Mouse (Mus musculus): ENCODE data around the gene Etnk1. TPM values are rescaled to one million over a fixed set of nuclear protein-coding genes. Genes with fewer than 3 reads are reported as not detected.
"Not testable (repeated sequence)": the region's sequence is repeated elsewhere in the genome, so short reads cannot be mapped to it uniquely, and the experiment has no call there.

The Etnk1 gene
- total RNA-seq, 2 experiments from 2014 or later = 102 to 108 TPM

- DNase-seq (ENCODE audit: low spot score in 2 of 2) = no peak
Measured at GRCm38 (mm10) chr6:143170166-143170960, 3.3 kb downstream of the Etnk1 start.

GRCm38 (mm10) chr6:143171066-143171465 lies 4.0 kb downstream of the Etnk1 start:
- no peak for DNase-seq (ENCODE audit: low spot score in 2 of 2)

DNA sequence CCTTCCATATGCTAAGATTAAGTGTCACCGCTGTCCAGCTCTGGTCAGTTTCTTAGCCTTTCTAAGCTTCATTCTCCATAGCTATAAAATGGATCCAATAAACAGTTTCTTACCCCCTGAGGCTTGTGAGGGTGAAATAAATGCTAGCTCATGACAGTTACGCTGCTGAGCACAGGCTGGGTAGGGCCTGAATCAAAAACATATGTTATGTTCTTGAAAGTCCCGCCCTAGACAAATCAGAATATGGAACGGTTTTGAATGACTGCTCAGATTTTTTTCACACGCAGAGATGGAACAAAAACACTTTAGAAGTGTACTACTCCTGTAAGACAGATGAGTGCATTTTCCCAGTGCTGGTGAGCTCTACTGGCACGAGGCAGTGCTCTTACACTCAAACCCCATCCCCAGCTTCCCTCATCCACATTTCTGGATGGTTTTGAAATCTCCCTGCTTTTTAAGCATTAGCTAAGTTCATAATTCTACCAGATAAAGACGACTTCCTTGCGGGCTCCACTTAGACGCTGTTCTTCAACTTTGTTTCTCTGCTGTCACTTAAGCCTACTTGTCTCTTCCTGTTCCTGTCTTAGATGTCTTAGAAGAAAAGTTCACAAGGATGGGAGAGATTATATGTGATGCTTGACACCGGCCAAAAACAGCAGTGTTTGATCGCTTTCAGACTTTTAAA lies 4.9 kb downstream of the Etnk1 start:
- DNase-seq (ENCODE audit: low spot score in 2 of 2) = no peak

GRCm38 (mm10) chr6:143172683-143173082 lies 5.7 kb downstream of the Etnk1 start:
- not testable (repeated sequence) for DNase-seq (ENCODE audit: low spot score in 2 of 2)

GRCm38 (mm10) chr6:143174226-143174625 lies 7.2 kb downstream of the Etnk1 start:
- DNase-seq (ENCODE audit: low spot score in 2 of 2) = no peak

DNA sequence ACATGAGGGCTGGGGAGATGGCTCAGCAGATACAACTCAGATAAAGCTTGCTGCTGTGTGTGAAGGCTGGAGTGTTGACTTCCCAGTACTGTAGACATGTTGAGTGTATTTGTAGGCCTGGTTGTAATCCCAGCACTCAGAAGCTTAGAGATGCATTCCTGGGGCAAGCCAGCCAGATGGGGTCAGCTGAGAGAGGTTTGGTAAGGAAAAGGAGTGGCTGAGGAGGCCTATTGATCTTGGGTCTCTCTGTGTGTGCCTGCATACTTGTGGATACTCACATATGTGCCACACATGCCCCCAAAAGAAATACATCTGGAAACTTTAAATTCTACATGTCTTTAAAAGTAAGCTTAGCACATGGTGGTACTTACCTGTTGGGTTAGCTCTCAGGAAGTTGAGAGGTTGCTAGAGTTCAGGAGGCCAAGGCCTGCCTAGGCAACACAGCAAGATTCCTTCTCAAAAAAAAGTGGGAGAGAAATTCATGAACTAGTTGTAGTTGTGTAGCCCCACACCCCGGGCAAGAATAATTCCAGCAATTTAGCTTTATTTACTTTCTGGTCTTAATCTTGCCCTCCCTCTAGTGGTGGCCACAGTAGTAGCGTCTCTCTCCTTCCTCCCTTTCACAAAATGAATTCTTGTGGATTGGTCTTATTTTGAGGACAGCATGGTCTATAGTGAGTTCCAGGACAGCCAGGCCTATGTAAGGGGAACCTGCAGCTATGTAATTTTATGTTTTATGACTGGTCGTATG lies 8.1 kb downstream of the Etnk1 start:
- no peak for DNase-seq (ENCODE audit: low spot score in 2 of 2)

DNA sequence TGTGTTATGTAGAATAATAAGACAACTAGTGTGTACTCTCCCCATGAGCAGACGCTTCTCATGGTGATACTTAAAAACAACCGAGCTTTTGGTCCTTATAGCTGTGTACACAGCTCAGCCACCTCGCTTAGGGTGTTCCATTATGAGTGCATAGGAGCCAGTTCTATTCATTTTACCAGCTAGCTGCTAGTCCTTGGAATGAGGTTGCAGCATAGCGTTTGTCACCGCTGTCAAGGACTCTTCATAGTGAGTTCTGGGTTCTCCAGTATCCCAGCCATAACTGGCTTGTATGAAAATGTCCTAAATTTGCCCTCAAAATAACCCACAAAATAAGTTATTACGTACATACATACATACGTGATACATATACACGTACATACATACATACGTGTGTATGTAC lies 9.1 kb downstream of the Etnk1 start:
- DNase-seq (ENCODE audit: low spot score in 2 of 2) = no peak

DNA sequence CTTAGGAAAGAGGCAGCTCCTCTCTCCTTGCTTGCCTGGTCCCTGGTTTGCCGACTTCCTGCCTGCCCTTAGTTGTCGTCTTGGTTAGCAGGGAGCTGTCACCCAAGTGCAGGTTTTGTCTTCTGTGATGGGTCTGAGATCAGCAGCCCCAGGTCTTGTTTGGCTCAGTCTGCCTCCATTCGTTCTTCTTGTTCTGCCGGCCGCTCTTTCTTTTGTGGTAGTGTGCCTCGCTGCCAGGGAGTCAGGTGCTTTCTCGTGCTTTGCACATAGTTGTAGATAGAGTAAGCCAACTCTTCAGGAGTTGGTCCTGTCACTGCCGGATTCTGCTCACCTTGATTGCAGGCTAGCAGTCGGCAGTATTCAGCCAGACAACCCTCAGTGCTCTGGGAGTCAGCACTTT lies 9.6 kb downstream of the Etnk1 start:
- no peak for DNase-seq (ENCODE audit: low spot score in 2 of 2)

DNA sequence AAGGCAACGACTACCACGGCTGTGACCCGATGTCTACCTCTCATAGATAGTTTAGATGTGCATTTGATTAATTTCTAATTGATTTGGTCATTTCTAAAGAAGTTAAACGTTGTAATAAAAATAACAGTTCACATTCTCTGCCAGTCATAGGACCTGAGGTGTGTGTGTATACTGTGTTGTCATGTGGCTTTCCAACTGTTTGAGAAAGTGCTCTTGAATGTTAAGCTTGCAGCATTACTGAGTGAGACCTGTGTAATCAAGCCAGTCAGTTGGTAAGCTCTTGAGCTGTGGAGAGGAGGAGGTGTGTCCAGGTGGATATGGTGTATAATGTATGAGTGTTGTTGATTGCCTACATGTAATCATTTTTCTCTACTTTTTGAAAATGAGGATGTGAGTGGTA lies 12.2 kb downstream of the Etnk1 start:
- DNase-seq (ENCODE audit: low spot score in 2 of 2) = no peak

- DNase-seq (ENCODE audit: low spot score in 2 of 2) = no peak
Measured at GRCm38 (mm10) chr6:143179733-143180132, 12.7 kb downstream of the Etnk1 start.

GRCm38 (mm10) chr6:143180511-143180910 lies 13.5 kb downstream of the Etnk1 start:
- DNase-seq (ENCODE audit: low spot score in 2 of 2) = no peak

DNA sequence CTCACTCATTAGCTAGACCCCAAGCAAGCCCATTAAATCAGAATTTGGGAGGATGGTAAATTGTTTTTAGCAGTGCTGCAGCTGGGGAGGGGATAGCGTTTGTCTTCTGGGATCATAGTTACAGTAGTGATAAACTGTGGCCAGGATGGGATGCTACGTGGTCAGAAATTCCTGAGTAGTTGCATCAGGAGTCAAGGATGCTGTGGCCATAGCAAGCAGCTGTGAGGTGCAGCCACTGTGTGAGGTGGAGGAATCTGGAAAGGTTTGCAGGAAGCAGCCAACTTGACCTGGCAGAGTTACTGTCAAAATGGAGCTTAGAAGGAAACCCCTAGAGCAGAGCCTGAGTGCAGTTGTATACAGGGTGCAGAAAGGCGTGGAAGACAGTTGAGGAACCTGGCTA lies 17.1 kb downstream of the Etnk1 start:
- DNase-seq (ENCODE audit: low spot score in 2 of 2) = no peak

GRCm38 (mm10) chr6:143184745-143185144 lies 17.7 kb downstream of the Etnk1 start:
- no peak for DNase-seq (ENCODE audit: low spot score in 2 of 2)

- no peak for DNase-seq (ENCODE audit: low spot score in 2 of 2)
Measured at GRCm38 (mm10) chr6:143190838-143191476, 23.9 kb downstream of the Etnk1 start.

DNA sequence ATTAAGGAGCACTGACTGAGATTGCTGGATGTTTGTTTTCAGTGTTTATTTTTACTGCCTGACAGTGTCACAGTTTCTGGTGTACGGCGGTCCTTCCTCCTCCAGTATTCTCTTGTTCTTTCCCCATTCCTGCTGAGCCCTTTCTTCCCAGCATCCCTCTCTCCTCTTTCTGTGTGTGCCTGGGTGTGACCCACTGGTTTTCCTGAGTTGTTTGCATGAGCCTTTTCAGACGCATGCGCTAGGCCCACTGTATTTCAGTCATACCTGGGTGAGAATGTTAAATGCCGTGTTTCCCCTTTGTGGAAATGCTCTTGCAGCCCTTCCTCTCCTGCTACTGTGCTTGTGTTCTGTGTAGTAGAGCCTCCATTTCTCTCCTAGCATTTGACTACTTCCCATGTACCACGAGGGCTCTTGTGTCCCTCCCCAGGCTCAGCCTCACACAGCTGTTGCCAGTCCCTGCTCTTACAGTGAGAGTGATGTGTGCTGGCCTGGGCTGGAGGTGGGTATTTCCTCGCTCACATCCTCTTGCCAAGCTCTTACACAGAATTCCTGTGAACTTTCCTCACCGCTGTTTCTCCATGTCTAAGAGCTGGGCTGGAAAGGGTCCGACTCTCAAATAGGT lies 24.6 kb downstream of the Etnk1 start:
- no peak for DNase-seq (ENCODE audit: low spot score in 2 of 2)

- DNase-seq (ENCODE audit: low spot score in 2 of 2) = no peak
Measured at GRCm38 (mm10) chr6:143192709-143193108, 25.7 kb downstream of the Etnk1 start.

GRCm38 (mm10) chr6:143193166-143193565 lies 26.1 kb downstream of the Etnk1 start:
- no peak for DNase-seq (ENCODE audit: low spot score in 2 of 2)

GRCm38 (mm10) chr6:143193641-143194040 lies 26.6 kb downstream of the Etnk1 start:
- DNase-seq (ENCODE audit: low spot score in 2 of 2) = no peak

- DNase-seq (ENCODE audit: low spot score in 2 of 2) = no peak
Measured at GRCm38 (mm10) chr6:143197053-143197452, 30.0 kb downstream of the Etnk1 start.

DNA sequence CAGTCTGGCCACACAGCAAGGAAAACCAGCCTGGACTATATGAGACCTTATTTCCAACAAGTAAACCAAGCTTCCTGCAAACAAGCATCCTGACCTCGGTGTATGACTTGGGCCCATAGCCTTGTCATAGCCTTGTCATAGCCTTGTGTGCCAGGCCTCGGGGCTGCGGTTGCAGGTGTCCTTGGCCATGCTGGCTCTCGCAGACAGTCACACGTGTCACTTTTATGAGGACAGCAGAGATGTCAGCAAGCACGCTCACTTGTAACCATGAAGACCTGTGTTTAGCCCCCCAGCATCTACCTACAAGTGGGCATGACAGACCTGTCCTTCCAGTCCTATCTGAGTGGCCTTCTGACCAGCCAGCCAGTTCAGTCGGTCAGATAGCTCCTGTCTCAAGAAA lies 31.4 kb downstream of the Etnk1 start:
- no peak for DNase-seq (ENCODE audit: low spot score in 2 of 2)

DNA sequence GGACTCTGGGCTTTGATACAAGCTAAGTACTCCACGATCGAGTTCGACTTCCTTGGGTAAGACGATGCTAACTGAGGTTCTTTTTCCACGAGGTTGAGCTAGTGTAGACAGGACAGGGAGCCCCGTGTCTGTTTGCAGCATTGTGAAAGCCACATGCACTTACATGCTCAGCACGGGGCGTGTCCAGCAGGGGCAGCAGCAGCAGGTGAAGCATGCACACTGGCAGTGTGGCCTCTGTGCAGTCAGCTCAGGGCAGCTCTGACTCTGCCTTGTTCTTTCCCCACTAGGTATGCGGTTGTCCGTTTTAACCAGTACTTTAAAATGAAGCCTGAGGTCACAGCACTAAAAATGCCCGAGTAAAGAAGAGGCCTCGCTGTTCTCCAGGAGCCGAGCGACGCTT lies 36.1 kb downstream of the Etnk1 start:
- no peak for DNase-seq (ENCODE audit: low spot score in 2 of 2)
